Mouse (Mus musculus) hindbrain, embryonic 10.5 days (tissue): ENCODE results near the gene Gpr35. TPM values are rescaled to one million over a fixed set of nuclear protein-coding genes. Genes with fewer than 3 reads are reported as not detected.

Experiments
- DNase-seq: peaks from one replicate; pipeline ENCODE4 v3.0.0-alpha.2; 2017; ENCODE audit warnings: low spot score
- H3K27ac ChIP-seq: fragments of 300-500 bp; sonication (generic); 2 replicates; pipeline ENCODE4 v1.5.1; 2016; ENCODE audit warnings: mild to moderate bottlenecking, moderate library complexity
- H3K27me3 ChIP-seq: fragments of 300-500 bp; sonication (generic); 2 replicates; pipeline ENCODE4 v1.6.1; 2016; ENCODE audit warnings: mild to moderate bottlenecking; ENCODE audit not compliant: poor library complexity, insufficient read depth, severe bottlenecking
- H3K36me3 ChIP-seq: fragments of 300-500 bp; sonication (generic); 2 replicates; pipeline ENCODE4 v1.6.1; 2016; ENCODE audit warnings: mild to moderate bottlenecking, moderate library complexity
- H3K4me1 ChIP-seq: fragments of 300-500 bp; sonication (generic); replicated peaks from 2 replicates; pipeline ENCODE4 v1.6.1; 2016; ENCODE audit warnings: mild to moderate bottlenecking
- H3K4me3 ChIP-seq: fragments of 300-500 bp; sonication (generic); 2 replicates; pipeline ENCODE4 v1.5.1; 2016; ENCODE audit warnings: mild to moderate bottlenecking, moderate library complexity
- H3K9me3 ChIP-seq: fragments of 300-500 bp; sonication (generic); 2 replicates; pipeline ENCODE4 v1.6.1; 2016; ENCODE audit warnings: mild to moderate bottlenecking, moderate library complexity
- WGBS: fragments of 180-500 bp; shearing (Covaris S2); methylation state at CpG from one replicate; pipeline ENCODE4 v1.1.7; 2016; 5-methylcytosine and 5-hydroxymethylcytosine counted together
- polyA plus RNA-seq: library from polyadenylated mRNA; unstranded; fragments of >200 nt; fragmentation: Nextera tagmentation; extraction: Ambion mirVana; gene quantifications from 2 replicates; pipeline ENCODE4 v1.2.1, GENCODE M21; 2016

Gpr35 gene
- polyA plus RNA-seq, 1 experiment from 2014 or later = 0.05 TPM

DNA sequence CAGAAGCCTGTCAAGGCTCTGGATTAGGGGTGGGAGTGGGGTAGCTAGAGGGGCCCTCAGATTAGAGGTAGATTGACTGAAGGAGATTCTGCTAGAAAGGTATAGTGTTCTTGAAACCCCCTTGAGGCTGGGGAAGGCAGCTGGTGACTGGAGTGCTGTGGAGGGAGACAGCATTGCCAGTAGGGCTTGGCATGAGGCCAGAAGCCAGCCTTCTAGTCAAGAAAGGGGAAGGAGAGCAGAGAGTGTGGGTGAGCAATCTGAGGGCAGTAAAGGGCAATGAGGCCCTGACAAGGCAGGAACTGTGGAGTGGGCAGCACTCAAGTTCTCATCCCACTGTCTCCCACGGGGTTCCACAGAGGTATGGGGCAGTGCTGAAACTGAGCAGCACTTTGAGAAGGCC, 22.2 kb downstream of the Gpr35 start:
- Histone ChIP-seq H3K9me3 (no peaks in the 10 kb centered on the region), H3K4me1 (peaks cover 13% of the 10 kb centered on the region), H3K27me3 (0 out of 2 replicates have a peak, but pooled peaks cover 6% of the 10 kb centered on the region), H3K27ac (no peak overlapping the region), H3K4me3 (no peak overlapping the region), H3K36me3 (no peaks in the 10 kb centered on the region)
- 81% methylated on average over 1 of the region's 1 CpGs for WGBS
- DNase-seq = no peak

DNA sequence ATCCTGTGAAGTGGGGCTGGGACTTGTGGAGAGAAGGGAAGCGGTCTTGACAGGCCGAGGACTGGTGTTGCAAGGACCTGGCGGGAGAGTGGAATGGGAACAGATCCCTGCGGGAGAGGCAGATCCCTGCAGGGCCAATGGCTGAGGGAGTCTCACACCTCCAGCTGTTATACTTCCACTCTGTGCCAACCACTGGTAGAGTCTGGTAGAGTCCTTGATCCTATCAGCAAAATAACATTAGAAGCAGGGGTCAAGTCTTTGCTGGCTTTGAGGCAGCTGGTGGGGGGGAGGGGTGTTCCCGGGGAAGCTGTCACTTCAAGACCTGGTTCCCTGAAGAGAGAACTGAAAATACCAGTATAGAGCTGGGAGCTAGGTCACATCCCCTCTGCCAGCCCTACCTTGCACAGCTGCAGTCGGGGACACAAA, 25.5 kb downstream of the Gpr35 start:
- 51% methylated on average over 6 of the region's 6 CpGs for WGBS
- H3K36me3 ChIP-seq = no peaks in the 10 kb centered on the region
- no peak overlapping the region for H3K4me3 ChIP-seq
- DNase-seq = no peak
- H3K4me1 ChIP-seq = peaks cover 21% of the 10 kb centered on the region
- no peak overlapping the region for H3K27ac ChIP-seq
- 0 out of 2 replicates have a peak, but pooled peaks cover 6% of the 10 kb centered on the region for H3K27me3 ChIP-seq
- H3K9me3 ChIP-seq = no peaks in the 10 kb centered on the region

DNA sequence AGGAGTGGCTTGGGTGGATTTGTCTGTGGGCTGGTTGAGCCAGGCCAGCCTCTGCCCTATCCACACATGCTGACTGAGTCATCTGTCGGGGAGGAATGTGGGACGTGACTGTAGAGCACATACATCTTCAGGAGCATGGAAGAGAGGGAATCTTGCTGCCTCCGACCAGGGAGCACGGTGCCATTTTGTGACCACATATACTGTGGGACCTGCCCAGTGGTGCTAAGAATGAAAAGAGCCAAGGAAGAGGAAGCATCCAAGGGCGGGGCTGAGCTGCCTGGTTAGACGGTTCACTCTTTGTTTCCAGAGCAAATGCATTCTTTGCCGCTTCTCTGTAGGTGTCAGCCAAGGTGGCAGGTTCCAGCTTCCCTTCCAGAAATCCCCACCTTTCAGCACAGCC, 28.0 kb downstream of the Gpr35 start:
- DNase-seq = no peak
- Histone ChIP-seq H3K9me3 (no peaks in the 10 kb centered on the region), H3K4me1 (peaks cover 21% of the 10 kb centered on the region), H3K36me3 (no peaks in the 10 kb centered on the region), H3K27ac (no peak overlapping the region), H3K27me3 (0 out of 2 replicates have a peak, but pooled peaks cover 6% of the 10 kb centered on the region), H3K4me3 (no peak overlapping the region)
- 49% methylated on average over 7 of the region's 7 CpGs for WGBS

DNA sequence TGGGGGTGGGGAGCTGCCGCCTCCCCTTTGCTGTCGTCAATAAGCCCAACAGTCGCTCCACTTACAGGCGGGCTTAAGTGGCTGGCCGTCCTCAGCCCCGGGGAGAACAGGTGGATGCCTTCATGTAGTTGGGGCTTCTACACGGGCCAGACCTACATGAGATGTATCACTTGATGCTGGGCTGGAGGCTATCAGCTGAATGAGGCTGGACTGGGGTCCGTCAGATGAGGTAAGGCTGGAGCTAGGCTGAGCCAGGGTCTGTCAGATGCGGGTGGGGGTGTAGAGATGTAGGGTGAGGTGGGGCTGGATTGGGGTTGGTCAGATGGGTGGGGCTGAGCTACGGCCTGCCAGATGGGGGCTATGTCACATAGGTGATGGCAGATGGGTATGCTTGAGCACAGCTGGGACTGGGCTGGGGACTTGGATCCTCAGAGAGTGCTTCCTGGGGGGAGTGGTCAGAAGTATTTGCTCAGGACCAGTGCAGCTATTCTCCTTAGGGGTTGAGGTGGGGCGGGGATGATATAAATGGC, 28.5 kb downstream of the Gpr35 start:
- 35% methylated on average over 11 of the region's 11 CpGs for WGBS
- Histone ChIP-seq H3K4me3 (no peak overlapping the region), H3K27ac (no peak overlapping the region), H3K27me3 (0 out of 2 replicates have a peak, but pooled peaks cover 6% of the 10 kb centered on the region), H3K36me3 (no peaks in the 10 kb centered on the region), H3K9me3 (no peaks in the 10 kb centered on the region), H3K4me1 (peaks cover 21% of the 10 kb centered on the region)
- no peak for DNase-seq

DNA sequence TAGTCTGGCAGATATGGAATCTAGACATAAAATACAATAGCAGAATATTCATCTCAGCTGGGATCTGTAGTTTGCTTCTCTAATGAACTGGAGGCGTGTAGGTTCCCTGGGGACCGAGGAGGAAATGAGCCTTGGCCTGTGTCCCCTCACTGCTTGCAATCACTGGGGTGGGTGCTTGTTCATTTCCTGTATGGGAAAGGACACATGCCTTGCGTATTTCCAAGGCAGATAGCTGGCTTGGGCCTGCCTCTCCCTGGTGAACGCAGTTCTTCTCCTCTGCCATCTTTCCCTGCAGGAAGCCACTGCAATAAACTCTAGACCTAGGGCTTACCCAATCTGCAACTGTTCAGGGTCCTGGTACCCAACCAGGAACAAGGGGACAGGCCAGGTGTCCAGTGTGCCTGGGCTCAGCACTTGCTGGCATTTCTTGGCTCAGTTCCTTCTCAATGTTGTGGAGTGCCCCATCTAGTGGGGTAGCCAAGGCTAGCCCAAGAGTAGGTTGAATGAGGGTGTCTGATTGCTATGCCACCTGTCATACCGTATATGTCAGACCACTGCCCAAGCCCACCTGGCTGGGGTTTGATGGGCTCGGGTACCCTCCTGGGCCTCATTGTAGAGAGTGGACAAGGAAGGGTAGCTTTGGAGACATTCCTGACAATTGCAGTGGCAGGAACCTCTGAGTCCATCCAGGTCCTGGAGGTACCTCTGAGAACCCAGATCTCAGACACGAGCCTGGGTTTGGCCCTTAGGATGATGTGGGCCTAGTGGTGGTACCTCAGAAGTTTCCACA, 30.6 kb downstream of the Gpr35 start:
- no peak overlapping the region for H3K4me3 ChIP-seq
- no peaks in the 10 kb centered on the region for H3K36me3 ChIP-seq
- H3K4me1 ChIP-seq = peaks cover 15% of the 10 kb centered on the region
- 86% methylated on average over 7 of the region's 7 CpGs for WGBS
- H3K27me3 ChIP-seq = 0 out of 2 replicates have a peak, but pooled peaks cover 5% of the 10 kb centered on the region
- no peaks in the 10 kb centered on the region for H3K9me3 ChIP-seq
- H3K27ac ChIP-seq = no peak overlapping the region
- no peak for DNase-seq

DNA sequence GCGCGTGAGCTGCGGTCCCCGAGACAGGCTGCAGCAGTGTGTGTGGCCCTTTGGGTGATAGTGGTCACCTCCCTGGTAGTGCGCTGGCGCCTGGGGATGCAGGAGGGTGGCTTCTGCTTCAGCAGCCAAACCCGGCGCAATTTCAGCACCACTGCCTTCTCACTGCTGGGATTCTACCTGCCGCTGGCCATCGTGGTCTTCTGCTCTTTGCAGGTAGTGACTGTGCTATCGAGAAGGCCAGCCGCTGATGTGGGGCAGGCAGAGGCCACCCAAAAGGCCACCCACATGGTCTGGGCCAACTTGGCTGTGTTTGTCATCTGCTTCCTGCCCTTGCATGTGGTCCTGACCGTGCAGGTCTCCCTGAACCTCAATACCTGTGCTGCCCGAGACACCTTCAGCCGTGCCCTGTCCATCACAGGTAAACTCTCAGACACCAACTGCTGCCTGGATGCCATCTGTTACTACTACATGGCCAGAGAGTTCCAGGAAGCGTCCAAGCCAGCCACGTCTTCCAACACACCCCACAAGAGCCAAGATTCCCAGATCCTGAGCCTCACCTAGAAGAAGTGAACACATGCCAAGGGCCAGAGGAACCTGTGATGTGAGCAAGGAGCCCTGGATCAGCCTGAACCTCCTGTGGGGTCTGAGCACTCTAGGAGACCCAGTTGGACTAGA, 32.4 kb downstream of the Gpr35 start:
- Histone ChIP-seq H3K27ac (no peak overlapping the region), H3K4me3 (no peak overlapping the region), H3K36me3 (no peaks in the 10 kb centered on the region), H3K9me3 (no peaks in the 10 kb centered on the region), H3K4me1 (peaks cover 8% of the 10 kb centered on the region; the same call in 1 of the 2 replicates), H3K27me3 (no peaks in the 10 kb centered on the region)
- 90% methylated on average over 17 of the region's 17 CpGs for WGBS
- no peak for DNase-seq

DNA sequence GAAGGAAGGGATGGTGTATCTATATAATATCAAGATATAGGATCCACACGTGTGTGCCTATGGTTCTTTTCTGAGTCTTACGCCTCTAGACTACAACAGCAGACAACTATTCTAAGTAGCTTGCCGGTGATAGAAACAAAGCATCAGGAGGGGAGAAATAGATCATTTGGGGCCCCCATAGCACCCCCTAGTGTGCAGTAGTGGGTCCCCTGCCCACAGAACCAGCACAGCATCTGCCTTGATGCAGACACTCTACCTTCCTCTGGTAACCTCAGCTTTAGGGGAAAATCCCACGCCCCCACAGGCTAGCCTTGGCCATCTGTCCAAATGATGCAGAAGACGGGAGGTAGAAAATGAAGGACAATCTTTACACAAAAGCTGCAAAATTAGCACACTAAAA, 34.3 kb downstream of the Gpr35 start:
- Histone ChIP-seq H3K27me3 (no peaks in the 10 kb centered on the region), H3K27ac (no peak overlapping the region), H3K4me1 (no peaks in the 10 kb centered on the region), H3K4me3 (no peak overlapping the region), H3K36me3 (no peaks in the 10 kb centered on the region), H3K9me3 (no peaks in the 10 kb centered on the region)
- 89% methylated on average over 5 of the region's 5 CpGs for WGBS
- DNase-seq = no peak

DNA sequence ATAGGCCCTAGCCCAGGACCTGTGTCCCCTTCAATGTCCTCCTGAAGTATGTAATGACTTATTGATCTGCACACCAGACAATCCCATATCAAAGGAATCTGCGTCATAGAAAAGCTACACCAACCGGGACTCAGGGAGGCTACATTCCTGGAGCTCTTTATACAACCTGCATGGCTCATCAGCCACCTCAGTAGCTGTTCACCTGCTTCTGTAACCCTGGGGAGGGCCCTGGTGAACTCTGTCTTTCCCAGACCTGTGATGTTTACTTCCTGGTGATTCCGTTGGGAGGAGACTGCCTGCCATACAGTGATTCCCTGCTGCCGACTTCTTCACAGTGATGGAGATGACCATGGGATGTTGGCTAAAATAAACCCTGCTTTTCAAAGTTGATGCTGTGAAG, 38.2 kb downstream of the Gpr35 start:
- no peaks in the 10 kb centered on the region for H3K36me3 ChIP-seq
- no peaks in the 10 kb centered on the region for H3K9me3 ChIP-seq
- no peak overlapping the region for H3K4me3 ChIP-seq
- H3K27me3 ChIP-seq = no peaks in the 10 kb centered on the region
- no peak for DNase-seq
- H3K27ac ChIP-seq = no peak overlapping the region
- H3K4me1 ChIP-seq = no peaks in the 10 kb centered on the region
- WGBS = 90% methylated on average over 4 of the region's 4 CpGs

DNA sequence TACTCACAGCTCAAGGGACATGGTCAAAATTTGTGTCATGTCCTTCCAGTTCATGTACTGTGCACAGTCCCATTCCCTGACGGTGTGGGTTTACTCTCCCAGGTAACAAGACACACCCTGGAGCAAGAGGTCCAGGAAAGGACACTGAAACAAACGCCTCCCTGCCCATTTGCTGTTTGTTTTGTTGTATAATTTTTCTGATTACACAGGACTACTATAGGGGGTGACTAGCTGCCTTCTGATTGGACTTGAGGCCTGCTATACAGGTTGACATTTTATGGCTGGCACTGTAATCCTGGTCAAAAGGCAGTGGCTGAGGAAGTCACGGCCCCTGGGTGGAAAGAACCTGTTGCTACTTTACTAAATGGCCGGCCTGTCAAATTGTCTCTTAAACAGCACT, 39.2 kb downstream of the Gpr35 start:
- 84% methylated on average over 4 of the region's 4 CpGs for WGBS
- H3K4me3 ChIP-seq = no peak overlapping the region
- H3K27me3 ChIP-seq = no peaks in the 10 kb centered on the region
- H3K36me3 ChIP-seq = no peaks in the 10 kb centered on the region
- no peaks in the 10 kb centered on the region for H3K4me1 ChIP-seq
- H3K27ac ChIP-seq = no peak overlapping the region
- no peak for DNase-seq
- H3K9me3 ChIP-seq = no peaks in the 10 kb centered on the region

DNA sequence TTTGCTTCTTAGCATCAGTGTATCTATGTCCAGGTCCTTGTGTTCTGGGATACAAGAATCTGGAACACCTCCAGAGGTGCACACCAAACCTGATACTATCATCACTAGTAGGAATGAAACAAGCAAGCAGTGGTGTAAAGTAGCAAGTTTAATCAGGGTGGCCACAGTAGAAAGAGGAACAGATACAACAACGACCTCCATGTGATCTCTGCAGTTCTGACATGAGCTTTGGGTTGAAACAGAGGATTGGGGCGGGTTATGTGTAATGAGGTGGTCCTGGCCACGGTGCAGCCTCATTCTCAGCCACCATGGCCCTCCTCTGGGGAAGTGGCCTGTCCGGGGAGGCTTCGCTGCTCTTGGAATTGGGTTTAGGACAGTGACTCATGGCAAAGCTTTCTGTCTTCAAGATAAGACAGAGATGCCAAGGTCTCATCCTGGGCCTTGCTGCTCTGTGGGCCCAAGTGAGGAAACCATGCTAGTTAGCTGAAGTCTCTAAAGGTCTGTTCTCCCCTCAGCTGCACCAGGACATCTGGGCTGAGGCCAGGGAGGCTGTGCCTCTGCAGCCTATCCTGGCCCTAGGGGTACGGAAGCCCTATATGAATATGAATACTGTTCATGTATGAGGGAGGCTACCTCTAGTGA, 41.7 kb downstream of the Gpr35 start:
- Histone ChIP-seq H3K27me3 (no peaks in the 10 kb centered on the region), H3K9me3 (no peaks in the 10 kb centered on the region), H3K27ac (no peak overlapping the region), H3K36me3 (no peaks in the 10 kb centered on the region), H3K4me1 (no peaks in the 10 kb centered on the region), H3K4me3 (no peak overlapping the region)
- WGBS = 83% methylated on average over 6 of the region's 6 CpGs
- no peak for DNase-seq

DNA sequence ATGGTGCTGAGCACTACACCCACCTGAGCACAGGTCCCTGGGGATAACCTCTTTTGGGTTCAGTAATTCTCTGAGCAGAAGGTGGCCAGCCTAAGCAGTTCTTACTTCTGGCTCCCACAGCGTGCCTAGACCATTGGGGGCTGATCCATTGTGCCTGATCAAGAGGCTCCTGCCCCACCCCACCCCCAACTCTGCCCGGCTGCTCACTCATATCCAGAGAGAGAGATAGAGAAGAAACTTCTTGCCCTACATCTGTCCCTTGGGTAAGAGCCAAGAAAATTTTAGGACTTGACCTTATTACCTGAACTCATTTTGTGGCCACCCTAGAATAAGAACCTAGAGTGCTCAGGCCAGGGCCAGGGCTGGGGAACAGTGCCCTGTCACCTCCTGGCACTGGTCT, 42.2 kb downstream of the Gpr35 start:
- WGBS = 68% methylated on average over 2 of the region's 2 CpGs
- H3K4me1 ChIP-seq = no peaks in the 10 kb centered on the region
- no peak for DNase-seq

DNA sequence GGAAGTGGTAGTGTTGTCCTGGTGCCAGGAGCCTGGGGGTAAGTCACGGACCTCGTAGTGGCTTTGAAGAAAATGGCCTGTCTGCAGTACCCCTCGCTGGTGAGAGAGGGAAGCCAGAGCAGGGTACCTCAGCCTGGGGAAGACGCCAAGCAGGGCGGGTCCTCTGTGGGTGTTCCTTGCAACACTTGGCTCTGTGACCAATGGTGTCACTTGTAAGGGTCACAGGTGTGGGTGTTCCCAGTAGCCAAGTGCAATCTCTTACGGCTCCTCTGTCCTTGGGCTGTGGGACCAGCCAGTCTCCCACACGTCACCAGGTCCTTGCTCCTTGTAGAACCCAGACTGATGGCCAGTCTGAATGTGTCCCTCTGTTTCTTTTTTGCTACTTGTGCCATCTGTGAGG, 55.4 kb downstream of the Gpr35 start, which contains the start of gene Aqp12:
Gene Aqp12 (plus strand): TSS at position 274 of the 400 bp plus-strand sequence.
- Histone ChIP-seq H3K36me3 (no peaks in the 10 kb centered on the region), H3K4me3 (no peak within 1 kb of the TSS), H3K27me3 (no peaks in the 10 kb centered on the region), H3K27ac (no peak within 1 kb of the TSS), H3K9me3 (0 out of 2 replicates have a peak, but pooled peaks cover 3% of the 10 kb centered on the region), H3K4me1 (no peaks in the 10 kb centered on the region)
- DNase-seq = no peak
- WGBS = 84% methylated on average over 7 of the region's 7 CpGs

More for the DNA sequence above, 42.2 kb downstream of the Gpr35 start:
- Histone ChIP-seq H3K27ac (no peak overlapping the region), H3K27me3 (no peaks in the 10 kb centered on the region), H3K36me3 (no peaks in the 10 kb centered on the region), H3K9me3 (no peaks in the 10 kb centered on the region), H3K4me3 (no peak overlapping the region)
